7 mouse cellular contexts compared by ENCODE assay signal in the genomic region with DNA sequence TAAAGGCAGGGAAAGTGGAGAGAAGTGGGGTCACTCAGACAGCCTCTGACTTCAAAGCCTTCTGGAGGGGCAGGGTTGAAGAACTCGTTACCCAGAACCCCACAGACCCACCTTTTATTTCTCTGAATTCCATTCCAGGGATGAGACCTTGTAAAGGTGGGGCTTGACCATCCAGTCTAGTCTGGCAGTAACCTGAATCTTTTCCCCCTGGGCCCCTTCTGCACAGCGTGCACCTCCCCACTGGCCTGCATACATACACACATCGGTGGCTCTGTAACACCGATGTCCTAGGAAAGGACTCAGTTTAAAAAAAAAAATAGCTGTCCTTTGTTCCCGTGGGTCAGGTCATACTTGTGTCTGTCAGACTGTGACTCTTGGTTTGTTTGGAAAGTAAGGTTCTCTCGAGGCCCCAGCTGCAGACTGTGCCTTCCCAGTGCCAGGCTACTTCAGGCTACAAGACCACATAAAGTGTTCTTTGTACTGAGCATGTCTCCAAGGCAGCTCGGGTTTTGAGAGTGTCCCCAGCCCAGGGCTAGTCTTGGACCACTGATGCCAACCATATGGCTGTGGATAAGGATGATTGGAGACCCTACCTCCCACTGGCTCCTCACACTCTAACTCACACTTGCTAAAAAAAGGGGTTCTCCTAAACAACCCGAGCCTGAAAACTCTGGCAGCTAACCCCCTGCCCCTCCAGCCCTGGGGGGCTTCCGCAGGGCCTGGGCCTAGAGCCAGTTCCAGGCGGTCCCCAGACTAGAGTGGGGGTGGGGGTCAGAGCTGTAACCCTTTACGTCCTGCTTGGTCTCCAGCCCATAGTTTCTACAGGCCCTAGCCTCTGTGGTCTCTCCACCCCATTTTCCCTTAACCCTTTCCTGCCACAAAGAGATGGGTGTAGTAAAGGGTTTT. TPM values are rescaled to one million over a fixed set of nuclear protein-coding genes. Genes with fewer than 3 reads are reported as not detected.
DNase-seq lines count a peak whose midpoint lies in the region; ATAC-seq and TF ChIP-seq lines count a peak whose summit lies in the region.

No protein-coding gene starts in this region.

- H3K4me1 ChIP-seq in lung, embryonic 16.5 days (replicated peaks; ENCODE audit: control insufficient read depth, insufficient read depth, low read length), result peaks cover 45% of the 10 kb centered on the region
- peaks cover 39% of the 10 kb centered on the region for H3K4me1 ChIP-seq in embryonic facial prominence, embryonic 14.5 days (ENCODE audit: control insufficient read depth, insufficient read depth, low read length)
- peaks cover 44% of the 10 kb centered on the region for H3K4me1 ChIP-seq in intestine, embryonic 15.5 days (replicated peaks)
- H3K4me1 ChIP-seq in midbrain, postnatal 0 days (ENCODE audit: insufficient read depth, low read length), result peaks cover 25% of the 10 kb centered on the region

- H3K9me3 ChIP-seq in lung, embryonic 16.5 days (ENCODE audit: control insufficient read depth, low read length), result no peaks in the 10 kb centered on the region
- no peaks in the 10 kb centered on the region for H3K9me3 ChIP-seq in embryonic facial prominence, embryonic 14.5 days (ENCODE audit: control insufficient read depth, low read length)
- no peaks in the 10 kb centered on the region for H3K9me3 ChIP-seq in intestine, embryonic 15.5 days
- H3K9me3 ChIP-seq in midbrain, postnatal 0 days (ENCODE audit: low read length), result no peaks in the 10 kb centered on the region

- H3K36me3 ChIP-seq in lung, embryonic 16.5 days (ENCODE audit: control insufficient read depth, insufficient read depth, low read length), result no peaks in the 10 kb centered on the region; the same call in 1 of the 2 replicates
- peaks cover 7% of the 10 kb centered on the region for H3K36me3 ChIP-seq in embryonic facial prominence, embryonic 14.5 days (ENCODE audit: control insufficient read depth, insufficient read depth, low read length)
- no peaks in the 10 kb centered on the region for H3K36me3 ChIP-seq in intestine, embryonic 15.5 days
- no peaks in the 10 kb centered on the region for H3K36me3 ChIP-seq in midbrain, postnatal 0 days (ENCODE audit: insufficient read depth, low read length)

- no peak for DNase-seq in lung, postnatal 14 days
- peak; percentile 90 for DNase-seq in embryonic facial prominence, embryonic 14.5 days (ENCODE audit: low spot score)
- DNase-seq in midbrain, postnatal 0 days (ENCODE audit: low spot score), result peak; percentile 84
- no peak for DNase-seq in adrenal gland, postnatal 36 days
- no peak for DNase-seq in adrenal gland, adult 2 months

- ATAC-seq in lung, embryonic 16.5 days (ENCODE audit: low read depth), result peak; percentile 82
- ATAC-seq in embryonic facial prominence, embryonic 14.5 days (ENCODE audit: low read depth), result peak; percentile 67
- peak; percentile 60 for ATAC-seq in intestine, embryonic 15.5 days
- peak; percentile 85 for ATAC-seq in midbrain, postnatal 0 days (ENCODE audit: low FRiP score)

- H3K4me3 ChIP-seq in lung, embryonic 16.5 days (ENCODE audit: low read length), result peak overlapping the region; percentile 69
- H3K4me3 ChIP-seq in embryonic facial prominence, embryonic 14.5 days (ENCODE audit: low read depth, low read length), result peak overlapping the region; percentile 80
- peak overlapping the region; percentile 65 for H3K4me3 ChIP-seq in intestine, embryonic 15.5 days (replicated peaks)
- peak overlapping the region; percentile 62 for H3K4me3 ChIP-seq in midbrain, postnatal 0 days (ENCODE audit: low read depth, low read length)

- H3K27me3 ChIP-seq in lung, embryonic 16.5 days (ENCODE audit: control insufficient read depth, insufficient read depth, low read depth, low read length), result no peaks in the 10 kb centered on the region
- H3K27me3 ChIP-seq in embryonic facial prominence, embryonic 14.5 days (replicated peaks; ENCODE audit: control insufficient read depth, insufficient read depth, low read length), result no peaks in the 10 kb centered on the region
- H3K27me3 ChIP-seq in intestine, embryonic 15.5 days (replicated peaks), result no peaks in the 10 kb centered on the region
- no peaks in the 10 kb centered on the region for H3K27me3 ChIP-seq in midbrain, postnatal 0 days (ENCODE audit: insufficient read depth, low read length)

- TF ChIP-seq CTCF in midbrain, postnatal 0 days (IDR thresholded peaks at IDR 0.05), result no peak

- peak overlapping the region; percentile 99 for H3K27ac ChIP-seq in lung, embryonic 16.5 days (ENCODE audit: low read length)
- peak overlapping the region; percentile 97 for H3K27ac ChIP-seq in embryonic facial prominence, embryonic 14.5 days (replicated peaks; ENCODE audit: low read depth, low read length)
- H3K27ac ChIP-seq in intestine, embryonic 15.5 days, result peak overlapping the region; percentile 97
- peak overlapping the region; percentile 83 for H3K27ac ChIP-seq in midbrain, postnatal 0 days (ENCODE audit: low read depth, low read length)

- 3% methylated on average over 11 of the region's 11 CpGs for WGBS in lung, embryonic 16.5 days
- under 1% methylated on average over 11 of the region's 11 CpGs for WGBS in embryonic facial prominence, embryonic 14.5 days
- WGBS in intestine, embryonic 15.5 days, result 4% methylated on average over 11 of the region's 11 CpGs
- WGBS in midbrain, postnatal 0 days, result 8% methylated on average over 11 of the region's 11 CpGs

- H3K4me2 ChIP-seq in lung, embryonic 16.5 days (ENCODE audit: low read depth, low read length), result peak overlapping the region; percentile 76
- H3K4me2 ChIP-seq in embryonic facial prominence, embryonic 14.5 days (ENCODE audit: low read depth, low read length), result peak overlapping the region; percentile 84
- peak overlapping the region; percentile 80 for H3K4me2 ChIP-seq in intestine, embryonic 15.5 days (replicated peaks)
- peak overlapping the region; percentile 87 for H3K4me2 ChIP-seq in midbrain, postnatal 0 days (ENCODE audit: low read depth, low read length, poor library complexity, severe bottlenecking)

- H3K9ac ChIP-seq in lung, embryonic 16.5 days (ENCODE audit: low read length), result peak overlapping the region; percentile 80
- peak overlapping the region; percentile 83 for H3K9ac ChIP-seq in embryonic facial prominence, embryonic 14.5 days (ENCODE audit: low read depth, low read length)
- H3K9ac ChIP-seq in intestine, embryonic 15.5 days, result peak overlapping the region; percentile 73
- H3K9ac ChIP-seq in midbrain, postnatal 0 days (replicated peaks; ENCODE audit: low read length, poor library complexity, severe bottlenecking), result peak overlapping the region; percentile 86; the same call in 1 of the 2 replicates

RNA-seq across cellular contexts. Expression of a gene that starts 0.9 kb away (rescaled TPM):
- polyA plus RNA-seq in lung, embryonic 16.5 days (2015; fragmentation: Nextera tagmentation; extraction: Ambion mirVana), result 16.9 and 18.8 TPM in 2 replicates
- polyA plus RNA-seq in embryonic facial prominence, embryonic 14.5 days (2014; fragmentation: Nextera tagmentation; extraction: Ambion mirVana), result 15.6 and 19.5 TPM in 2 replicates
- polyA plus RNA-seq in intestine, embryonic 15.5 days (2015; fragmentation: Nextera tagmentation; extraction: Ambion mirVana), result 14.5 and 18.3 TPM in 2 replicates
- 36.4 and 42.0 TPM in 2 replicates for total RNA-seq in midbrain, postnatal 0 days (2014; rRNA removed)
- polyA plus RNA-seq in midbrain, postnatal 0 days (2015; fragmentation: Nextera tagmentation; extraction: Ambion mirVana), result 6.8 and 7.2 TPM in 2 replicates
- 10 to 100 TPM in 1 of 2 experiments, 1 to 10 TPM in 1; 9.4 to 10.7 TPM for total RNA-seq in adrenal gland, postnatal 36 days (2021)
- total RNA-seq in adrenal gland, adult 2 months (2021), result 10 to 100 TPM in 1 of 2 experiments, 1 to 10 TPM in 1; 7.2 to 16.1 TPM
- polyA plus RNA-seq in adrenal gland, adult 2 months (2012; rRNA removed), result 5.1 and 5.3 TPM in 2 replicates

RNA-seq across cellular contexts. Expression of a gene that starts 30.0 kb away (rescaled TPM):
- polyA plus RNA-seq in lung, embryonic 16.5 days (2015; fragmentation: Nextera tagmentation; extraction: Ambion mirVana), result 48.2 and 48.5 TPM in 2 replicates
- polyA plus RNA-seq in embryonic facial prominence, embryonic 14.5 days (2014; fragmentation: Nextera tagmentation; extraction: Ambion mirVana), result 56.5 and 74.7 TPM in 2 replicates
- polyA plus RNA-seq in intestine, embryonic 15.5 days (2015; fragmentation: Nextera tagmentation; extraction: Ambion mirVana), result 25.7 and 26.3 TPM in 2 replicates
- 9.6 and 12.9 TPM in 2 replicates for total RNA-seq in midbrain, postnatal 0 days (2014; rRNA removed)
- 4.2 and 5.2 TPM in 2 replicates for polyA plus RNA-seq in midbrain, postnatal 0 days (2015; fragmentation: Nextera tagmentation; extraction: Ambion mirVana)
- total RNA-seq in adrenal gland, postnatal 36 days (2021), result 10 to 100 TPM; 19.2 to 26.0 TPM
- 10 to 100 TPM; 17.9 to 21.9 TPM for total RNA-seq in adrenal gland, adult 2 months (2021)
- 50.5 and 58.1 TPM in 2 replicates for polyA plus RNA-seq in adrenal gland, adult 2 months (2012; rRNA removed)

RNA-seq across cellular contexts. Expression of a gene that starts 31.3 kb away (rescaled TPM):
- polyA plus RNA-seq in lung, embryonic 16.5 days (2015; fragmentation: Nextera tagmentation; extraction: Ambion mirVana), result 1.1 and 1.2 TPM in 2 replicates
- 0.25 and 0.50 TPM in 2 replicates for polyA plus RNA-seq in embryonic facial prominence, embryonic 14.5 days (2014; fragmentation: Nextera tagmentation; extraction: Ambion mirVana)
- polyA plus RNA-seq in intestine, embryonic 15.5 days (2015; fragmentation: Nextera tagmentation; extraction: Ambion mirVana), result 0.18 and 0.29 TPM in 2 replicates
- 0.66 and 1.8 TPM in 2 replicates for total RNA-seq in midbrain, postnatal 0 days (2014; rRNA removed)
- 0.43 and 0.54 TPM in 2 replicates for polyA plus RNA-seq in midbrain, postnatal 0 days (2015; fragmentation: Nextera tagmentation; extraction: Ambion mirVana)
- under 1 TPM in 1 of 2 experiments, not detected in 1; 0.13 TPM for total RNA-seq in adrenal gland, postnatal 36 days (2021)
- total RNA-seq in adrenal gland, adult 2 months (2021), result under 1 TPM in 1 of 2 experiments, not detected in 1; 0.20 TPM
- polyA plus RNA-seq in adrenal gland, adult 2 months (2012; rRNA removed), result 0.03 and 0.25 TPM in 2 replicates

RNA-seq across cellular contexts. Expression of a gene that starts 31.8 kb away (rescaled TPM):
- 17.8 and 19.5 TPM in 2 replicates for polyA plus RNA-seq in lung, embryonic 16.5 days (2015; fragmentation: Nextera tagmentation; extraction: Ambion mirVana)
- 9.1 and 9.7 TPM in 2 replicates for polyA plus RNA-seq in embryonic facial prominence, embryonic 14.5 days (2014; fragmentation: Nextera tagmentation; extraction: Ambion mirVana)
- 15.1 and 15.4 TPM in 2 replicates for polyA plus RNA-seq in intestine, embryonic 15.5 days (2015; fragmentation: Nextera tagmentation; extraction: Ambion mirVana)
- 14.2 and 19.9 TPM in 2 replicates for total RNA-seq in midbrain, postnatal 0 days (2014; rRNA removed)
- polyA plus RNA-seq in midbrain, postnatal 0 days (2015; fragmentation: Nextera tagmentation; extraction: Ambion mirVana), result 6.3 and 6.5 TPM in 2 replicates
- 10 to 100 TPM; 16.6 to 17.0 TPM for total RNA-seq in adrenal gland, postnatal 36 days (2021)
- total RNA-seq in adrenal gland, adult 2 months (2021), result 10 to 100 TPM; 12.3 to 18.2 TPM
- polyA plus RNA-seq in adrenal gland, adult 2 months (2012; rRNA removed), result 13.0 and 14.6 TPM in 2 replicates

RNA-seq across cellular contexts. Expression of a gene that starts 47.2 kb away (rescaled TPM):
- 55.0 and 55.9 TPM in 2 replicates for polyA plus RNA-seq in lung, embryonic 16.5 days (2015; fragmentation: Nextera tagmentation; extraction: Ambion mirVana)
- 56.9 and 71.5 TPM in 2 replicates for polyA plus RNA-seq in embryonic facial prominence, embryonic 14.5 days (2014; fragmentation: Nextera tagmentation; extraction: Ambion mirVana)
- polyA plus RNA-seq in intestine, embryonic 15.5 days (2015; fragmentation: Nextera tagmentation; extraction: Ambion mirVana), result 73.6 and 80.3 TPM in 2 replicates
- total RNA-seq in midbrain, postnatal 0 days (2014; rRNA removed), result 143 and 146 TPM in 2 replicates
- 131 and 162 TPM in 2 replicates for polyA plus RNA-seq in midbrain, postnatal 0 days (2015; fragmentation: Nextera tagmentation; extraction: Ambion mirVana)
- total RNA-seq in adrenal gland, postnatal 36 days (2021), result 10 to 100 TPM; 51.6 to 73.8 TPM
- total RNA-seq in adrenal gland, adult 2 months (2021), result 10 to 100 TPM; 81.0 to 92.5 TPM
- 45.9 and 52.8 TPM in 2 replicates for polyA plus RNA-seq in adrenal gland, adult 2 months (2012; rRNA removed)

Comparison
In these comparisons a context has a peak if more than half of its experiments do, and no peak if none do; other contexts are left out.
1. DNase-seq: peak in embryonic facial prominence, embryonic 14.5 days (single experiment) and midbrain, postnatal 0 days (single experiment); none in lung, postnatal 14 days (single experiment), adrenal gland, postnatal 36 days (0 of 2) and adrenal gland, adult 2 months (single experiment).
2. Peak in every context shown above with its lines, with median percentiles within 50 percentile points of each other: ATAC-seq, H3K27ac ChIP-seq, H3K4me2 ChIP-seq, H3K4me3 ChIP-seq and H3K9ac ChIP-seq.